Mouse (Mus musculus) C2C12 (cell line): ENCODE results near the gene Amer2.

Source experiments
- CTCF ChIP-seq: IDR thresholded peaks from one replicate; pipeline ENCODE4 v1.5.1; 2011; ENCODE audit not compliant: control insufficient read depth, insufficient read depth, insufficient read length
- USF1 ChIP-seq: IDR thresholded peaks from one replicate; pipeline ENCODE4 v1.6.1; 2011; ENCODE audit warnings: low read depth, mild to moderate bottlenecking, control low read depth, moderate library complexity

GRCm38 (mm10) chr14:60340570-60340969 lies 32.5 kb upstream of the Amer2 start:
- TF ChIP-seq CTCF (no peak), USF1 (no peak)
